Mouse (Mus musculus): ENCODE results near the gene Ackr4. TPM values are rescaled to one million over a fixed set of nuclear protein-coding genes. Genes with fewer than 3 reads are reported as not detected.

Ackr4 gene
- polyA plus RNA-seq, 1 experiment: 0.11 TPM

GRCm38 (mm10) chr9:104051028-104051427, 75.7 kb downstream of the Ackr4 start:
- Histone ChIP-seq H3ac (ENCODE audit: control insufficient read depth, insufficient read length) (no peak overlapping the region), H3K79me2 (ENCODE audit: control insufficient read depth, insufficient read depth) (no peaks in the 10 kb centered on the region), H3K4me2 (ENCODE audit: low read depth) (no peak overlapping the region), H3K27me3 (ENCODE audit: control insufficient read depth, insufficient read depth, insufficient read length) (no peaks in the 10 kb centered on the region), H3K4me3 (no peak overlapping the region), H3K36me3 (ENCODE audit: control insufficient read depth, insufficient read depth) (peaks cover 56% of the 10 kb centered on the region)
- peak in 2 of 3 experiments; percentile 30 to 63 for TF ChIP-seq MYOD1 (IDR thresholded peaks at IDR 0.05; ENCODE audit: control insufficient read depth in 1 of 3, insufficient read length in 2 of 3, low read depth in 2 of 3)
- TF ChIP-seq CEBPB (IDR thresholded peaks at IDR 0.05; ENCODE audit: insufficient read depth, poor library complexity, severe bottlenecking): no peak

- Histone ChIP-seq H3K79me2 (ENCODE audit: control insufficient read depth, insufficient read depth) (no peaks in the 10 kb centered on the region), H3K27me3 (ENCODE audit: control insufficient read depth, insufficient read depth, insufficient read length) (no peaks in the 10 kb centered on the region), H3K4me2 (ENCODE audit: low read depth) (no peak overlapping the region), H3K4me3 (no peak overlapping the region), H3ac (ENCODE audit: control insufficient read depth, insufficient read length) (no peak overlapping the region), H3K36me3 (ENCODE audit: control insufficient read depth, insufficient read depth) (peaks cover 8% of the 10 kb centered on the region)
- TF ChIP-seq CEBPB (IDR thresholded peaks at IDR 0.05; ENCODE audit: insufficient read depth, poor library complexity, severe bottlenecking): no peak
- TF ChIP-seq TCF12 (IDR thresholded peaks at IDR 0.05; ENCODE audit: insufficient read depth, poor library complexity, severe bottlenecking): no peak
- no peak for TF ChIP-seq E2F4 (IDR thresholded peaks at IDR 0.05; ENCODE audit: insufficient read depth)
- no peak for TF ChIP-seq USF1 (IDR thresholded peaks at IDR 0.05; ENCODE audit: low read depth)
- no peak for TF ChIP-seq TCF3 (IDR thresholded peaks at IDR 0.05; ENCODE audit: insufficient read length, low read depth)
- no peak for TF ChIP-seq POLR2A (IDR thresholded peaks at IDR 0.05; ENCODE audit: insufficient read length, low read depth)
- no peak for TF ChIP-seq POLR2AphosphoS2 (IDR thresholded peaks at IDR 0.05; ENCODE audit: insufficient read length, low read depth)
- TF ChIP-seq REST (IDR thresholded peaks at IDR 0.05; ENCODE audit: insufficient read depth, insufficient read length): no peak
Observed at GRCm38 (mm10) chr9:104043676-104044075, 83.1 kb downstream of the Ackr4 start.

- Histone ChIP-seq H3K79me2 (ENCODE audit: control insufficient read depth, insufficient read depth) (no peaks in the 10 kb centered on the region), H3K4me2 (ENCODE audit: low read depth) (no peak within 1 kb of the TSS), H3ac (ENCODE audit: control insufficient read depth, insufficient read length) (no peak within 1 kb of the TSS), H3K4me3 (no peak within 1 kb of the TSS), H3K27me3 (ENCODE audit: control insufficient read depth, insufficient read depth, insufficient read length) (no peaks in the 10 kb centered on the region), H3K36me3 (ENCODE audit: control insufficient read depth, insufficient read depth) (no peaks in the 10 kb centered on the region)
- no peak for TF ChIP-seq SRF (IDR thresholded peaks at IDR 0.05; ENCODE audit: control insufficient read depth, insufficient read length, low read depth)
Observed at GRCm38 (mm10) chr9:104040362-104040761, 86.4 kb downstream of the Ackr4 start, which contains the start of gene Gm28305. Gm28305 (plus strand) TSS chr9:104040662.

- no peak overlapping the region for H3ac ChIP-seq (ENCODE audit: control insufficient read depth, insufficient read length)
- no peak overlapping the region for H3K4me2 ChIP-seq (ENCODE audit: low read depth)
- H3K79me2 ChIP-seq (ENCODE audit: control insufficient read depth, insufficient read depth): no peaks in the 10 kb centered on the region
- no peak for TF ChIP-seq CEBPB (IDR thresholded peaks at IDR 0.05; ENCODE audit: insufficient read depth, poor library complexity, severe bottlenecking)
- H3K4me3 ChIP-seq: no peak overlapping the region
- no peaks in the 10 kb centered on the region for H3K36me3 ChIP-seq (ENCODE audit: control insufficient read depth, insufficient read depth)
- H3K27me3 ChIP-seq (ENCODE audit: control insufficient read depth, insufficient read depth, insufficient read length): no peaks in the 10 kb centered on the region
Observed at GRCm38 (mm10) chr9:104039742-104040141, 87.0 kb downstream of the Ackr4 start.

GRCm38 (mm10) chr9:104039031-104039695, 87.6 kb downstream of the Ackr4 start:
- H3ac ChIP-seq (ENCODE audit: control insufficient read depth, insufficient read length): no peak overlapping the region
- H3K4me2 ChIP-seq (ENCODE audit: low read depth): no peak overlapping the region
- H3K27me3 ChIP-seq (ENCODE audit: control insufficient read depth, insufficient read depth, insufficient read length): no peaks in the 10 kb centered on the region
- no peaks in the 10 kb centered on the region for H3K36me3 ChIP-seq (ENCODE audit: control insufficient read depth, insufficient read depth)
- no peak for TF ChIP-seq USF1 (IDR thresholded peaks at IDR 0.05; ENCODE audit: low read depth)
- no peak for TF ChIP-seq TCF12 (IDR thresholded peaks at IDR 0.05; ENCODE audit: insufficient read depth, poor library complexity, severe bottlenecking)
- no peak overlapping the region for H3K4me3 ChIP-seq
- H3K79me2 ChIP-seq (ENCODE audit: control insufficient read depth, insufficient read depth): no peaks in the 10 kb centered on the region

- Histone ChIP-seq H3K79me2 (ENCODE audit: control insufficient read depth, insufficient read depth) (no peaks in the 10 kb centered on the region), H3K4me2 (ENCODE audit: low read depth) (no peak overlapping the region), H3K4me3 (no peak overlapping the region), H3K27me3 (ENCODE audit: control insufficient read depth, insufficient read depth, insufficient read length) (no peaks in the 10 kb centered on the region), H3K36me3 (ENCODE audit: control insufficient read depth, insufficient read depth) (no peaks in the 10 kb centered on the region), H3ac (ENCODE audit: control insufficient read depth, insufficient read length) (no peak overlapping the region)
- TF ChIP-seq TCF12 (IDR thresholded peaks at IDR 0.05; ENCODE audit: insufficient read depth, poor library complexity, severe bottlenecking): no peak
- no peak for TF ChIP-seq POLR2A (IDR thresholded peaks at IDR 0.05; ENCODE audit: insufficient read length, low read depth)
- no peak for TF ChIP-seq SRF (IDR thresholded peaks at IDR 0.05; ENCODE audit: control insufficient read depth, insufficient read length, low read depth)
- no peak for TF ChIP-seq CEBPB (IDR thresholded peaks at IDR 0.05; ENCODE audit: insufficient read depth, poor library complexity, severe bottlenecking)
- TF ChIP-seq E2F4 (IDR thresholded peaks at IDR 0.05; ENCODE audit: insufficient read depth): no peak
- no peak for TF ChIP-seq POLR2AphosphoS2 (IDR thresholded peaks at IDR 0.05; ENCODE audit: insufficient read length, low read depth)
- no peak for TF ChIP-seq MAX (IDR thresholded peaks at IDR 0.05; ENCODE audit: low read depth)
- TF ChIP-seq USF1 (IDR thresholded peaks at IDR 0.05; ENCODE audit: low read depth): no peak
- no peak for TF ChIP-seq MYOD1 (IDR thresholded peaks at IDR 0.05; ENCODE audit: control insufficient read depth in 1 of 3, insufficient read length in 2 of 3, low read depth in 2 of 3)
- no peak for TF ChIP-seq REST (IDR thresholded peaks at IDR 0.05; ENCODE audit: insufficient read depth, insufficient read length)
- no peak for TF ChIP-seq TCF3 (IDR thresholded peaks at IDR 0.05; ENCODE audit: insufficient read length, low read depth)
- no peak for TF ChIP-seq MYOG (IDR thresholded peaks at IDR 0.05; ENCODE audit: control insufficient read depth in 1 of 3, insufficient read depth in 1 of 3, insufficient read length in 2 of 3, low read depth in 2 of 3)
Observed at GRCm38 (mm10) chr9:104038266-104038665, 88.5 kb downstream of the Ackr4 start.

All from myocyte (in vitro differentiated cells).